Mouse (Mus musculus): ENCODE data around the gene Cdh23. TPM values are rescaled to one million over a fixed set of nuclear protein-coding genes. Genes with fewer than 3 reads are reported as not detected.

Gene Cdh23
- total RNA-seq, 1 experiment from 2014 or later = not detected

- ATAC-seq (replicated peaks; ENCODE audit: low read depth, poor library complexity, severe bottlenecking) = no peak
These were observed 168.3 kb downstream of the Cdh23 start for GRCm38 (mm10) chr10:60527949-60528348.

GRCm38 (mm10) chr10:60525081-60525480 is 171.2 kb downstream of the Cdh23 start:
- no peak for ATAC-seq (replicated peaks; ENCODE audit: low read depth, poor library complexity, severe bottlenecking)

- no peak for ATAC-seq (replicated peaks; ENCODE audit: low read depth, poor library complexity, severe bottlenecking)
These were observed 180.0 kb downstream of the Cdh23 start for GRCm38 (mm10) chr10:60516286-60516685.

GRCm38 (mm10) chr10:60498538-60498937 is 197.8 kb downstream of the Cdh23 start:
- no peak for ATAC-seq (replicated peaks; ENCODE audit: low read depth, poor library complexity, severe bottlenecking)

- ATAC-seq (replicated peaks; ENCODE audit: low read depth, poor library complexity, severe bottlenecking) = no peak
These were observed 201.2 kb downstream of the Cdh23 start for GRCm38 (mm10) chr10:60495070-60495469.

- ATAC-seq (replicated peaks; ENCODE audit: low read depth, poor library complexity, severe bottlenecking) = no peak
These were observed 204.8 kb downstream of the Cdh23 start for GRCm38 (mm10) chr10:60491538-60491937.

GRCm38 (mm10) chr10:60481381-60481780 is 214.9 kb downstream of the Cdh23 start:
- ATAC-seq (replicated peaks; ENCODE audit: low read depth, poor library complexity, severe bottlenecking) = no peak

GRCm38 (mm10) chr10:60474549-60474948 is 221.7 kb downstream of the Cdh23 start:
- ATAC-seq (replicated peaks; ENCODE audit: low read depth, poor library complexity, severe bottlenecking) = no peak

GRCm38 (mm10) chr10:60473782-60474322 is 222.4 kb downstream of the Cdh23 start:
- ATAC-seq (replicated peaks; ENCODE audit: low read depth, poor library complexity, severe bottlenecking) = no peak

- no peak for ATAC-seq (replicated peaks; ENCODE audit: low read depth, poor library complexity, severe bottlenecking)
These were observed 228.5 kb downstream of the Cdh23 start for GRCm38 (mm10) chr10:60467752-60468151.

GRCm38 (mm10) chr10:60463953-60464647 is 232.2 kb downstream of the Cdh23 start:
- no peak for ATAC-seq (replicated peaks; ENCODE audit: low read depth, poor library complexity, severe bottlenecking)

- ATAC-seq (replicated peaks; ENCODE audit: low read depth, poor library complexity, severe bottlenecking) = no peak
These were observed 239.5 kb downstream of the Cdh23 start for GRCm38 (mm10) chr10:60456662-60457397.

GRCm38 (mm10) chr10:60455193-60455592 is 241.1 kb downstream of the Cdh23 start:
- ATAC-seq (replicated peaks; ENCODE audit: low read depth, poor library complexity, severe bottlenecking) = no peak

- ATAC-seq (replicated peaks; ENCODE audit: low read depth, poor library complexity, severe bottlenecking) = no peak
These were observed 249.1 kb downstream of the Cdh23 start for GRCm38 (mm10) chr10:60447186-60447585.

- ATAC-seq (replicated peaks; ENCODE audit: low read depth, poor library complexity, severe bottlenecking) = no peak
These were observed 251.2 kb downstream of the Cdh23 start for GRCm38 (mm10) chr10:60445031-60445593.

- no peak for ATAC-seq (replicated peaks; ENCODE audit: low read depth, poor library complexity, severe bottlenecking)
These were observed 253.2 kb downstream of the Cdh23 start for GRCm38 (mm10) chr10:60443078-60443477.

- no peak for ATAC-seq (replicated peaks; ENCODE audit: low read depth, poor library complexity, severe bottlenecking)
These were observed 254.0 kb downstream of the Cdh23 start for GRCm38 (mm10) chr10:60442321-60442720.

GRCm38 (mm10) chr10:60432679-60433078 is 263.6 kb downstream of the Cdh23 start:
- no peak for ATAC-seq (replicated peaks; ENCODE audit: low read depth, poor library complexity, severe bottlenecking)

- no peak for ATAC-seq (replicated peaks; ENCODE audit: low read depth, poor library complexity, severe bottlenecking)
These were observed 265.7 kb downstream of the Cdh23 start for GRCm38 (mm10) chr10:60430591-60430990.

- no peak for ATAC-seq (replicated peaks; ENCODE audit: low read depth, poor library complexity, severe bottlenecking)
These were observed 266.3 kb downstream of the Cdh23 start for GRCm38 (mm10) chr10:60430001-60430400.

GRCm38 (mm10) chr10:60422756-60423155 is 273.5 kb downstream of the Cdh23 start:
- ATAC-seq (replicated peaks; ENCODE audit: low read depth, poor library complexity, severe bottlenecking) = no peak

Measured in common myeloid progenitor, adult 5-6 weeks (primary cell).